8 mouse cellular contexts compared by ENCODE assay signal in genomic region chr11:116852891-116853511, GRCm38 (mm10). TPM values are rescaled to one million over a fixed set of nuclear protein-coding genes. Genes with fewer than 3 reads are reported as not detected.
DNase-seq lines count a peak whose midpoint lies in the region; ATAC-seq and TF ChIP-seq lines count a peak whose summit lies in the region.

Gene Srsf2, minus strand, starts transcription at chr11:116853094.

- WGBS in hindbrain, embryonic 14.5 days, result under 1% methylated on average over 66 of the region's 74 CpGs

- peak within 1 kb of the TSS; percentile 97 for H3K9ac ChIP-seq in hindbrain, embryonic 14.5 days

- H3K4me2 ChIP-seq in hindbrain, embryonic 14.5 days (replicated peaks), result peak within 1 kb of the TSS; percentile 93

- in situ Hi-C loops in Patski (cut with MboI; ENCODE audit: low pct_unique_long_range_greater_than_20kb), result no loop called here

- TF ChIP-seq CTCF in Patski (IDR thresholded peaks at IDR 0.05), result no peak

- peaks cover 48% of the 10 kb centered on the region for H3K36me3 ChIP-seq in hindbrain, embryonic 14.5 days (replicated peaks; ENCODE audit: control insufficient read depth, insufficient read depth)

- ATAC-seq in Patski, result peak; percentile 65
- peak; percentile 90 for ATAC-seq in hindbrain, embryonic 14.5 days (ENCODE audit: low FRiP score)

- H3K4me1 ChIP-seq in hindbrain, embryonic 14.5 days (replicated peaks; ENCODE audit: control insufficient read depth, insufficient read depth, low read length), result peaks cover 30% of the 10 kb centered on the region

- no peaks in the 10 kb centered on the region for H3K27me3 ChIP-seq in Patski
- no peaks in the 10 kb centered on the region for H3K27me3 ChIP-seq in hindbrain, embryonic 14.5 days (ENCODE audit: control insufficient read depth, insufficient read depth, low read length)

- CTCF ChIA-PET in Patski (lab: Charles Lee), result no interaction called here

- DNase-seq in Patski (ENCODE audit: low read depth, low spot score), result no peak
- DNase-seq in cerebellum, postnatal 14 days, result peak; percentile 98 to 99
- DNase-seq in frontal cortex, postnatal 25 days (ENCODE audit: low spot score in 2 of 2), result peak; percentile 96 to 98
- peak; percentile 98 for DNase-seq in hindbrain, embryonic 14.5 days (ENCODE audit: low spot score)
- peak; percentile 97 for DNase-seq in left cerebral cortex, adult 11 months (ENCODE audit: low spot score)
- DNase-seq in lung, postnatal 4 days, result peak; percentile 98
- DNase-seq in retina, postnatal 7 days (ENCODE audit: low read depth, low spot score), result peak; percentile 95
- DNase-seq in urinary bladder, adult 2 months (ENCODE audit: low spot score), result peak; percentile 99

- no peaks in the 10 kb centered on the region for H3K9me3 ChIP-seq in hindbrain, embryonic 14.5 days (ENCODE audit: control insufficient read depth, low read length)

- peak within 1 kb of the TSS; percentile 99 for H3K4me3 ChIP-seq in hindbrain, embryonic 14.5 days (replicated peaks; ENCODE audit: low read length)

- H3K27ac ChIP-seq in hindbrain, embryonic 14.5 days, result peak within 1 kb of the TSS; percentile 96

- POLR2A ChIA-PET in Patski (lab: Charles Lee), result interaction anchor here (0.8 to 2.5 kb wide), 7 partner anchors 10 to 43 kb away, joined by 3 to 13 read pairs (median 3); partner anchors contain the start of genes Jmjd6 and Mettl23

RNA-seq across cellular contexts. Expression of gene Srsf2, which starts in this region (rescaled TPM):
- polyA plus RNA-seq in Patski (2021), result 283 TPM
- 556 and 567 TPM in 2 replicates for polyA plus RNA-seq in hindbrain, embryonic 14.5 days (2014; fragmentation: Nextera tagmentation; extraction: Ambion mirVana)
- polyA plus RNA-seq in urinary bladder, adult 2 months (2012; rRNA removed), result 319 and 429 TPM in 2 replicates
